Mouse (Mus musculus) C2C12 (cell line): ENCODE results near the gene Cpne9.

Experiments used
- CEBPB ChIP-seq: IDR thresholded peaks from one replicate; pipeline ENCODE4 v1.6.1; 2011; ENCODE audit warnings: low read depth, mild to moderate bottlenecking, control low read depth, moderate library complexity
- CTCF ChIP-seq: IDR thresholded peaks from one replicate; pipeline ENCODE4 v1.5.1; 2011; ENCODE audit not compliant: control insufficient read depth, insufficient read depth, insufficient read length
- FOSL1 ChIP-seq: IDR thresholded peaks from one replicate; pipeline ENCODE4 v1.8.0; 2011; ENCODE audit warnings: mild to moderate bottlenecking, low read length; ENCODE audit not compliant: poor library complexity, insufficient read depth, severe bottlenecking
- MAX ChIP-seq: IDR thresholded peaks from one replicate; pipeline ENCODE4 v1.6.1; 2011; ENCODE audit warnings: mild to moderate bottlenecking, control low read depth
- MYOD1 ChIP-seq: IDR thresholded peaks from one replicate; pipeline ENCODE4 v1.6.1; 2011; ENCODE audit warnings: low read depth; ENCODE audit not compliant: control insufficient read depth, insufficient read length
- MYOG ChIP-seq: IDR thresholded peaks from one replicate; pipeline ENCODE4 v1.6.1; 2011; ENCODE audit not compliant: control insufficient read depth, insufficient read length; ENCODE audit errors: extremely low read depth
- USF1 ChIP-seq: IDR thresholded peaks from one replicate; pipeline ENCODE4 v1.6.1; 2011; ENCODE audit warnings: low read depth, mild to moderate bottlenecking, control low read depth, moderate library complexity

DNA sequence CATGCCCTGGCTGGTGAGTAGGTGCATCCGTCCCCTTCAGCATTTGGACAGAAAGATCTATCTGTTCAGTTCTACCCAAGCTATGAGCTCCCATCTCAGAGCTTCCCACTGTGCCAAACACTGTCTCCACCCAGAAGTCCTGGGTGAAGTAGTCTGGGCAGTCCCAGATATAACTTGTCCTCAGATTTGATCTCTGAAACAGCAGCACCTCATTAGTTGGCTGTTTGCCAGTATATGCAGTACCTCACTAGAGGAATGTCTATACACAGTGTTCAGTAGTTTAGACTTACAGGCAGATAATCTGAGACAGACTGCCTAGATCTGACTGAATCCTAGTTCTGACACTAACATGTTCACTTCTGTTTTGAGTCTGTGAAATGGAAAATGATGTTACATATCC, 47.3 kb downstream of the Cpne9 start:
- TF ChIP-seq CTCF (no peak), MYOD1 (no peak), MAX (no peak), MYOG (no peak), USF1 (no peak), FOSL1 (no peak), CEBPB (no peak)
